Mouse (Mus musculus) heart, embryonic 14.5 days (tissue): ENCODE data around the gene Bod1l. TPM values are rescaled to one million over a fixed set of nuclear protein-coding genes. Genes with fewer than 3 reads are reported as not detected.

Source experiments
- ATAC-seq: fragments of 200-750 bp; cut with Nextera tagmentation; 2 replicates; pipeline ENCODE4 v1.8.0; 2017; ENCODE audit warnings: low read depth, moderate TSS enrichment; ENCODE audit not compliant: insufficient number of reproducible peaks, insufficient read depth, low FRiP score
- H3K27ac ChIP-seq, 2 experiments: fragments of 200-500 bp in 1 of 2; fragments of 300-500 bp in 1 of 2; sonication (generic) in 1 of 2; replicated peaks in 1 of 2; 2 replicates each; pipeline ENCODE4 v1.5.1; 2012 to 2014; ENCODE audit warnings: low read depth in 2 of 2, low read length in 2 of 2, control low read depth in 1 of 2, mild to moderate bottlenecking in 1 of 2, mixed read lengths in 1 of 2; ENCODE audit not compliant: control insufficient read depth in 1 of 2, insufficient read depth in 1 of 2
- H3K27me3 ChIP-seq: fragments of 300-500 bp; sonication (generic); 2 replicates; pipeline ENCODE4 v1.6.1; 2014; ENCODE audit warnings: mild to moderate bottlenecking, low read length, control low read depth; ENCODE audit not compliant: control insufficient read depth, insufficient read depth
- H3K36me3 ChIP-seq: fragments of 300-500 bp; sonication (generic); 2 replicates; pipeline ENCODE4 v1.6.1; 2014; ENCODE audit warnings: mild to moderate bottlenecking, control low read depth, low read length, mixed read lengths; ENCODE audit not compliant: control insufficient read depth, insufficient read depth
- H3K4me1 ChIP-seq, 2 experiments: fragments of 200-500 bp in 1 of 2; fragments of 300-500 bp in 1 of 2; sonication (generic) in 1 of 2; 2 replicates each; pipeline ENCODE4 v1.6.1; 2012 to 2014; ENCODE audit warnings: low read length in 2 of 2, control low read depth in 1 of 2, mixed read lengths in 1 of 2; ENCODE audit not compliant: control insufficient read depth in 2 of 2, insufficient read depth in 2 of 2
- H3K4me2 ChIP-seq: fragments of 300-500 bp; sonication (generic); 2 replicates; pipeline ENCODE4 v1.6.1; 2014; ENCODE audit warnings: mild to moderate bottlenecking, low read length
- H3K4me3 ChIP-seq, 2 experiments: fragments of 200-500 bp in 1 of 2; fragments of 300-500 bp in 1 of 2; sonication (generic) in 1 of 2; 2 replicates each; pipeline ENCODE4 v1.5.1; 2012 to 2014; ENCODE audit warnings: low read length in 2 of 2, mild to moderate bottlenecking in 2 of 2, control low read depth in 1 of 2, low read depth in 1 of 2, moderate library complexity in 1 of 2; ENCODE audit not compliant: control insufficient read depth in 1 of 2, insufficient read depth in 1 of 2
- H3K9ac ChIP-seq: fragments of 300-500 bp; sonication (generic); 2 replicates; pipeline ENCODE4 v1.6.1; 2014; ENCODE audit warnings: mild to moderate bottlenecking, low read length
- H3K9me3 ChIP-seq: fragments of 300-500 bp; sonication (generic); 2 replicates; pipeline ENCODE4 v1.6.1; 2016; ENCODE audit warnings: low read length, control low read depth; ENCODE audit not compliant: control insufficient read depth
- WGBS: fragments of 180-500 bp; shearing (Covaris S2); extraction: QIAGEN DNeasy Blood & Tissue Kit; methylation state at CpG from one replicate; pipeline ENCODE4 v1.1.7; 2014; 5-methylcytosine and 5-hydroxymethylcytosine counted together
- polyA plus RNA-seq: library from polyadenylated mRNA; unstranded; fragments of >200 nt; fragmentation: Nextera tagmentation; extraction: Ambion mirVana; gene quantifications from 2 replicates; pipeline ENCODE4 v1.2.1, GENCODE M21; 2014

Bod1l gene
- polyA plus RNA-seq, 1 experiment from 2014 or later, result 16.7 TPM

- 78% methylated on average over 2 of the region's 2 CpGs for WGBS
- no peak for ATAC-seq
- Histone ChIP-seq H3K27ac (no peak overlapping the region), H3K36me3 (no peaks in the 10 kb centered on the region), H3K9ac (no peak overlapping the region), H3K9me3 (no peaks in the 10 kb centered on the region), H3K4me2 (no peak overlapping the region), H3K27me3 (no peaks in the 10 kb centered on the region), H3K4me3 (no peak overlapping the region), H3K4me1 (no peaks in the 10 kb centered on the region)
Measured at GRCm38 (mm10) chr5:41855781-41856180, 11.7 kb upstream of the Bod1l start.

DNA sequence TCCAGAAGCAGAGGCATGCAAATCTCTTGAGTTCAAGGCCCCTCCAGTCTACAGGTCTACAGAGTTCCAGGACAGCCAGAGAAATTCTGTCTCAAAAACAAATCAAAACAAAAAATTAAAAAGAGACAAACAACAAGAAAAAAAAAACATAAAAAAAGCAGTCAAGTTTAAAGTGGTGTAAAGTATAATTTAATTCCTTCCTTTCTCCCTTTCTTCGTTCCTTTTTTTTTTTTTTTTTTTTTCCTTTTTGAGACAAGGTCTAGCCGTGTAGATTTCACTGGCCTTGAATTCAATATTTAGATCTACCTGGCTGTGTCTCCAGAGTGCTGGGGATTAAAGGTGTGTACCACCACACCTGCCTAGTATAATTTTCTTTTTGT is 1.4 kb upstream of the Bod1l start:
- no peak for ATAC-seq
- peak overlapping the region; percentile 98 for H3K9ac ChIP-seq
- WGBS, result 41% methylated on average over 2 of the region's 2 CpGs

GRCm38 (mm10) chr5:41844820-41845557 is 874 bp upstream of the Bod1l start:
- H3K9me3 ChIP-seq, result no peaks in the 10 kb centered on the region
- H3K27ac ChIP-seq, result peak overlapping the region; percentile 37 to 71; a peak in 3 of 4 replicates
- 0 out of 2 replicates have a peak, but pooled peaks have one; percentile 5 for ATAC-seq
- peak overlapping the region; percentile 41 to 100 for H3K4me3 ChIP-seq
- peaks cover 9 to 19% of the 10 kb centered on the region in 2 experiments for H3K4me1 ChIP-seq
- WGBS, result 21% methylated on average over 16 of the region's 16 CpGs
- peak overlapping the region; percentile 86 for H3K4me2 ChIP-seq
- peak overlapping the region; percentile 98 for H3K9ac ChIP-seq
- no peaks in the 10 kb centered on the region for H3K27me3 ChIP-seq
- H3K36me3 ChIP-seq, result no peaks in the 10 kb centered on the region

More for the DNA sequence above, 1.4 kb upstream of the Bod1l start:
- Histone ChIP-seq H3K9me3 (no peaks in the 10 kb centered on the region), H3K27me3 (no peaks in the 10 kb centered on the region), H3K36me3 (no peaks in the 10 kb centered on the region), H3K4me2 (peak overlapping the region; percentile 86), H3K4me1 (peaks cover 9 to 19% of the 10 kb centered on the region in 2 experiments), H3K4me3 (peak overlapping the region; percentile 41 to 100; a peak in 3 of 4 replicates), H3K27ac (no peak overlapping the region; a peak in 1 of 4 replicates)

- H3K9ac ChIP-seq, result peak overlapping the region; percentile 98
- H3K27me3 ChIP-seq, result no peaks in the 10 kb centered on the region
- no peaks in the 10 kb centered on the region for H3K9me3 ChIP-seq
- H3K4me1 ChIP-seq, result peaks cover 9 to 19% of the 10 kb centered on the region in 2 experiments
- H3K27ac ChIP-seq, result peak overlapping the region; percentile 14 to 78; a peak in 3 of 4 replicates
- no peak for ATAC-seq
- 1% methylated on average over 46 of the region's 46 CpGs for WGBS
- peak overlapping the region; percentile 92 to 100 for H3K4me3 ChIP-seq
- H3K36me3 ChIP-seq, result no peaks in the 10 kb centered on the region
- peak overlapping the region; percentile 86 for H3K4me2 ChIP-seq
Measured at GRCm38 (mm10) chr5:41843419-41844146, 532 bp downstream of the Bod1l start.

DNA sequence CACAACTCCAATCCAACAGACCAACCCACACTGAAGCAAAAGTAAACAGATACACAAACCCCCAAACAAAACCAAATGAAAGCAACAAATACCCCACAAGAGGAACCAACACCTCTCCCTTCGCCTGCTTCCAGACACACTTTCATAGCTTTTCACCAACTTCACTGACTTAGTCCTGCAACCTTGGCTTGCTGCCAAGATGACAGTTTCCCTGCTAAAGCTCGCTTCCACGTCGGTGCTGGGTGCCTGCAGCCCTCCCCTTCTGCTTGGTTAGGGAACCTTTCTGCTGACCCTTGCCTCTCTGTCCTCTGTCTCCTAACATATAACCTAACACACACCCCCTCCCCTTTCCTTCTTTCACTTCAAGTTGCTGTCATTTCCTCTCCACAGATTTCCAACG is 1.4 kb downstream of the Bod1l start:
- 8% methylated on average over 5 of the region's 5 CpGs for WGBS
- H3K36me3 ChIP-seq, result no peaks in the 10 kb centered on the region; the same call in 1 of the 2 replicates
- H3K27me3 ChIP-seq, result no peaks in the 10 kb centered on the region
- no peak overlapping the region for H3K27ac ChIP-seq
- ATAC-seq, result no peak
- peak overlapping the region; percentile 98 for H3K9ac ChIP-seq
- peak overlapping the region; percentile 86 for H3K4me2 ChIP-seq
- H3K4me3 ChIP-seq, result peak overlapping the region; percentile 92 to 100
- peaks cover 9 to 19% of the 10 kb centered on the region in 2 experiments for H3K4me1 ChIP-seq
- H3K9me3 ChIP-seq, result no peaks in the 10 kb centered on the region

DNA sequence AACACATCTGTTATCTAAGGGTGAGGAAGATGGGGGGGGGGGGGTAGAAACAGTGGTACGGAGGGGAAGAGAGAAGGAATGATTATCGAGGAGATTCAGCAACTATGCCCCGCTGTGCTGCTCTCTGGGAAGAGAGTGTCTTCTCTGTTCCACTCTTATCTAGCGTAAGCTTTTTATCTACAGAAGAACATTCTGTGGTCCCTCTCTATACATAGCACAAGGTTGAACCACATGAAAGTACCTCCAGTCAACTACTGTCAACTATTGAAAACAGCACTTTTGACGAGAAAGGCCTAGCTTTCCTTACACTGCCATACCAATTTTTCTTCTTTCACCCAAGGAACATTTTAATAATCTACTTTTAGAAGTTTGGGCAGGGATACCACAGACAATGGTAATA is 2.4 kb downstream of the Bod1l start:
- no peak for ATAC-seq
- 77% methylated on average over 5 of the region's 5 CpGs for WGBS
- peaks cover 9 to 19% of the 10 kb centered on the region in 2 experiments for H3K4me1 ChIP-seq
- H3K9ac ChIP-seq, result no peak overlapping the region
- H3K36me3 ChIP-seq, result peaks cover 4% of the 10 kb centered on the region
- H3K9me3 ChIP-seq, result no peaks in the 10 kb centered on the region
- no peak overlapping the region for H3K4me2 ChIP-seq
- no peaks in the 10 kb centered on the region for H3K27me3 ChIP-seq
- no peak overlapping the region for H3K4me3 ChIP-seq
- H3K27ac ChIP-seq, result no peak overlapping the region

- Histone ChIP-seq H3K4me1 (no peaks in the 10 kb centered on the region), H3K27ac (no peak overlapping the region), H3K9ac (no peak overlapping the region), H3K4me3 (no peak overlapping the region), H3K27me3 (no peaks in the 10 kb centered on the region), H3K36me3 (peaks cover 92% of the 10 kb centered on the region), H3K4me2 (no peak overlapping the region), H3K9me3 (no peaks in the 10 kb centered on the region)
- no peak for ATAC-seq
- WGBS, result 92% methylated on average over 2 of the region's 2 CpGs
Measured at GRCm38 (mm10) chr5:41830100-41830499, 14.0 kb downstream of the Bod1l start.
